Mouse (Mus musculus) brain, embryonic 14.5 days (tissue): ENCODE measurements around the gene Unc119b. TPM values are rescaled to one million over a fixed set of nuclear protein-coding genes. Genes with fewer than 3 reads are reported as not detected.
A peak's percentile ranks its signal among the peaks of the same experiment; 100 is the strongest.

ENCODE experiments used
- DNase-seq: peaks from one replicate; pipeline ENCODE4 v3.0.0-alpha.2; 2011; ENCODE audit warnings: low read depth
- CTCF ChIP-seq: fragments of 200-500 bp; IDR thresholded peaks from 2 replicates; pipeline ENCODE4 v1.5.1; 2012; ENCODE audit warnings: inconsistent platforms, mild to moderate bottlenecking, moderate library complexity, borderline replicate concordance; ENCODE audit not compliant: insufficient read depth, insufficient read length; ENCODE audit errors: extremely low read depth
- POLR2A ChIP-seq: fragments of 200-500 bp; IDR thresholded peaks from 2 replicates; pipeline ENCODE4 v1.6.1; 2012; ENCODE audit warnings: mild to moderate bottlenecking, inconsistent platforms, borderline replicate concordance; ENCODE audit not compliant: poor library complexity, insufficient read depth, insufficient read length, severe bottlenecking; ENCODE audit errors: extremely low read depth
- polyA plus RNA-seq: library from polyadenylated mRNA; depleted of rRNA; stranded (reverse); fragments of >200 nt; gene quantifications from 2 replicates; pipeline ENCODE4 v1.2.3, GENCODE M21; 2012; rRNA removed

The Unc119b gene
- polyA plus RNA-seq = 49.7 and 55.0 TPM in 2 replicates

GRCm38 (mm10) chr5:115134234-115135165 is at the start of gene Unc119b:
Unc119b (minus strand) TSS chr5:115134975.
- peak; percentile 49; the same call in 1 of the 2 replicates for TF ChIP-seq POLR2A
- TF ChIP-seq CTCF = no peak
- peak; percentile 91 for DNase-seq

GRCm38 (mm10) chr5:115183482-115183881 is 48.7 kb upstream of the Unc119b start:
- DNase-seq = no peak
- TF ChIP-seq CTCF = no peak
- no peak for TF ChIP-seq POLR2A

DNA sequence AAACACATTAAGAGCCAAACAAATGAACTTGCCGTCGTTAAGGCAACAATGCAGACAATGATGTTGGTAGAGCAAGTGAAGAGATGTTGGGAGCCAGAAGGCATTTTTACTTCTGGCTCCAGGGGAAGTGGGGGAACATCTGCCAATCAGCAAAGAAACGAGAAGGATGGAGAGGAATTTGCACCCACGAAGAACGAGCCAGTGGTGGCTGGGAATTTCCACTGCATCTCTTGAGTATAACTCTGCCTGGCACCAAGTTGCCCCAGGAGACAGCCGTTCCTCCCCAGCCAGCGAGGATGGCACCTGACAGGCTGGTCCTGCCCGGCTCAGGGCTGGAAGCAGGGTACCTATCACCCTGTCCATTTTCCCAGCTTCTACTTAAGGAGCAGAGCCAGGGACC is 48.1 kb upstream of the Unc119b start:
- DNase-seq = no peak
- no peak for TF ChIP-seq CTCF
- no peak for TF ChIP-seq POLR2A

GRCm38 (mm10) chr5:115181248-115181940 is 46.6 kb upstream of the Unc119b start:
- peak; percentile 33 for DNase-seq
- TF ChIP-seq POLR2A (no peak), CTCF (no peak)

GRCm38 (mm10) chr5:115179596-115179995 is 44.8 kb upstream of the Unc119b start:
- DNase-seq = no peak
- TF ChIP-seq CTCF = no peak
- TF ChIP-seq POLR2A = no peak

- no peak for DNase-seq
- TF ChIP-seq POLR2A = no peak
- no peak for TF ChIP-seq CTCF
Observed at GRCm38 (mm10) chr5:115177866-115178265, 43.1 kb upstream of the Unc119b start.

- DNase-seq = no peak
- peak; percentile 23; the same call in 1 of the 2 replicates for TF ChIP-seq CTCF
- TF ChIP-seq POLR2A = no peak
Observed at GRCm38 (mm10) chr5:115174554-115174953, 39.8 kb upstream of the Unc119b start.

- no peak for DNase-seq
- TF ChIP-seq CTCF = no peak
- no peak for TF ChIP-seq POLR2A
Observed at GRCm38 (mm10) chr5:115170150-115170549, 35.4 kb upstream of the Unc119b start.

DNA sequence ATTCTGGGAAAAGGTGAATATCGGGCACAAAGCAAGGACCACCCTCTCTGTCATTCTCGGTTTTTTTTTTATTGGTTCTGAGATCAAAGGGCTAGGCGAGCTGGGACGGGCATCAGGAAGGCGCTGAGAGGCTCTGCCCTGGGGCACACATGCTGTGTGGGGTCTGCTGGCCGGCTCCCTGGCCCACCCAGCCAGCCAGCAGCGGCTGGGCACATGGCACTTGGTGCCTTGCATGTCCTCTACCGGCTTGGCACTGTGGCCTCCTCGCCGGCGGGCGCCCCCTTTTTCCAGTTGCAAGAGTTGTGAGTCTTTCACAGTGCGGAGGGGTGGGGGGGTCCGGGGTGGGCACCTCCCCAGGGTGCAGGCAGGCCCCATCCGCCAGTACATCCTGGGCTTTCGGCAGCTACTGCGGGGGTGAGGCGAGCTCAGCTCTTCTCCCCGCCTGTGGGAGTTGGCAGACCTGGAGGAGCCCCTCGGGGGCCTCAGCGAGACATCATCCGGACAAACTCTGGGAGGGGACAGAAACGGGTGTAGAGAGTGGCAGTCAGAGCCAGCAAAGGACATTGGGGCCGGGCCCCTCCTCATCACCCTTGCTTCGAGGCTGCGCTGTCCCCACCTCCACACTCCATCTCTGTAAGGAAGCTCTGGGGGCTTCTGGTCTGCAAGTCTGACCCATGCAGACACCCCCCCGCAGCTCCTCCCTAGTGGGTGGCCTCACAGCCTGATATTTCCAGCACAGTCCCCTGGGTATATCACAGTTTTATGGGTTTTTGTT is 34.1 kb upstream of the Unc119b start:
- no peak for TF ChIP-seq CTCF
- TF ChIP-seq POLR2A = no peak
- DNase-seq = no peak

GRCm38 (mm10) chr5:115167396-115167795 is 32.6 kb upstream of the Unc119b start:
- TF ChIP-seq POLR2A (no peak), CTCF (no peak)
- DNase-seq = no peak

DNA sequence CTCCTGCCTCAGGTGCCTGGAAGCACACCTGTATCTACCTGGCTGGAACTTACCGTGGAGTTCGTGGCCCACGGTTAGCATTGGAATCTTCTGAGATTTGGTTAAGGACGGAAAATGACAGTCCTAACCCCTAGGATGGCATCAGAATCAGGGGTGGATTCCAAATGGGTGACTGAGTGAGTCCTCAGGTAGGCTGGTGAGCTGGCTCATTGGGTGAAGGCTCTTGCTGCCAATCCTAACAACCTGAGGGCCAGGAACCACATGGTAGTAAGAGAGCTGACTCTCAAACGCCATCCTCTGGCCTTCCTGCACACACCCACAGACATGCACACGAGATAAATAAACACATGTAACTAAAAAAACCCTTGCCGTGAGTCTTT is 32.0 kb upstream of the Unc119b start:
- no peak for TF ChIP-seq POLR2A
- no peak for TF ChIP-seq CTCF
- no peak for DNase-seq
